ENCODE assay signal across 12 mouse cellular contexts in the genomic region with DNA sequence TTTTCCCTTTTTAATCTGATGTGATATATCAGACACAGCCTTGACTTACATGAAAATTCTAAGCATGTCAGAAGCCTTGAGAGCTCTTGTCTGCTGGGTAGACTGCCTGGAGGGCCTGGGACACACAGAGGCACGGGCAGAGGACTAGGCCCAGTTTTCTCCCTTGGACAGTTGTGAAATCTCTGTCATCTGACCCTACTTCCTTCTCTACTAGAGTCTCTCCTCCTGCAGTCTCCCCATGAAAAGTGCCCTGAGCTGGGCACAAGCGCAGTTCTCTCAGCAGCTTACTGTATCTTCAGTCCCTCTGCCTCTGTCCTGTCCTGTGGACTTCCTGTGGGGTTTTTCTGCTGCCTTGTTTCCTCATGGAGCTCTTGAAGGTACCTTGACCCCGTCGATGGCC. TPM values are rescaled to one million over a fixed set of nuclear protein-coding genes. Genes with fewer than 3 reads are reported as not detected.
DNase-seq lines count a peak whose midpoint lies in the region; ATAC-seq and TF ChIP-seq lines count a peak whose summit lies in the region.
"Had no signal": no experiment of that assay in that cellular context is flagged by ENCODE, and none has a peak within 500 bp of the region (broad histone marks: within the 10 kb centered on the region; RNA-seq: fewer than 3 reads in every experiment).

No protein-coding gene starts in this region.

- no peaks in the 10 kb centered on the region for H3K9me3 ChIP-seq in hindbrain, embryonic 14.5 days (ENCODE audit: control insufficient read depth, low read length)
- no peaks in the 10 kb centered on the region for H3K9me3 ChIP-seq in intestine, embryonic 15.5 days
- H3K9me3 ChIP-seq: embryonic facial prominence, embryonic 13.5 days had no signal

- no peaks in the 10 kb centered on the region for H3K27me3 ChIP-seq in hindbrain, embryonic 14.5 days (ENCODE audit: control insufficient read depth, insufficient read depth, low read length)
- H3K27me3 ChIP-seq in intestine, embryonic 15.5 days (replicated peaks): no peaks in the 10 kb centered on the region
- H3K27me3 ChIP-seq: embryonic facial prominence, embryonic 13.5 days had no signal

- H3K4me2 ChIP-seq in hindbrain, embryonic 14.5 days (replicated peaks): no peak overlapping the region
- H3K4me2 ChIP-seq in intestine, embryonic 15.5 days (replicated peaks): no peak overlapping the region
- H3K4me2 ChIP-seq: embryonic facial prominence, embryonic 13.5 days had no signal

- ATAC-seq in hindbrain, embryonic 14.5 days (ENCODE audit: low FRiP score): no peak
- ATAC-seq in neutrophil, adult 5-6 weeks (ENCODE audit: extremely low read depth, insufficient number of reproducible peaks, low FRiP score, poor library complexity, severe bottlenecking): peak; percentile 43; the same call in 1 of the 2 replicates
- ATAC-seq in intestine, embryonic 15.5 days: no peak
- ATAC-seq: midbrain, embryonic 16.5 days had no signal

- peaks cover 97% of the 10 kb centered on the region for H3K36me3 ChIP-seq in hindbrain, embryonic 14.5 days (replicated peaks; ENCODE audit: control insufficient read depth, insufficient read depth)
- peaks cover 8% of the 10 kb centered on the region for H3K36me3 ChIP-seq in intestine, embryonic 15.5 days

- WGBS in hindbrain, embryonic 14.5 days: 89% methylated on average over 4 of the region's 4 CpGs
- WGBS in intestine, embryonic 15.5 days: 83% methylated on average over 4 of the region's 4 CpGs

- H3K4me1 ChIP-seq in bone marrow macrophage, adult 2 months (ENCODE audit: control insufficient read depth, insufficient read depth, low read length): peaks cover 62% of the 10 kb centered on the region
- no peaks in the 10 kb centered on the region for H3K4me1 ChIP-seq in hindbrain, embryonic 14.5 days (replicated peaks; ENCODE audit: control insufficient read depth, insufficient read depth, low read length)
- no peaks in the 10 kb centered on the region for H3K4me1 ChIP-seq in intestine, embryonic 15.5 days (replicated peaks)

- H3K9ac ChIP-seq in hindbrain, embryonic 14.5 days: no peak overlapping the region
- H3K9ac ChIP-seq in intestine, embryonic 15.5 days: no peak overlapping the region
- H3K9ac ChIP-seq: embryonic facial prominence, embryonic 13.5 days had no signal

- TF ChIP-seq POLR2A in bone marrow macrophage, adult 2 months (IDR thresholded peaks at IDR 0.05; ENCODE audit: borderline replicate concordance, low read depth, low read length): peak; percentile 57; the same call in 1 of the 2 replicates

- DNase-seq in layer of hippocampus, adult 11-12 months (ENCODE audit: low spot score): peak; percentile 33
- no peak for DNase-seq in layer of hippocampus, postnatal 14 days (ENCODE audit: low spot score in 2 of 2)
- no peak for DNase-seq in hindbrain, embryonic 14.5 days (ENCODE audit: low spot score)
- no peak for DNase-seq in left cerebral cortex, adult 8-10 months (ENCODE audit: low spot score in 2 of 2)
- DNase-seq: cerebellum, adult 9-11 months; kidney, postnatal 14 days; lung, adult 18-20 months had no signal

- H3K27ac ChIP-seq in bone marrow macrophage, adult 2 months (ENCODE audit: insufficient read depth, low read depth, low read length): peak overlapping the region; percentile 97
- 0 out of 2 replicates have a peak overlapping the region, but pooled peaks have one; percentile 20 for H3K27ac ChIP-seq in hindbrain, embryonic 14.5 days
- H3K27ac ChIP-seq in intestine, embryonic 15.5 days: no peak overlapping the region
- H3K27ac ChIP-seq: embryonic facial prominence, embryonic 13.5 days had no signal

- no peak for TF ChIP-seq CTCF in bone marrow macrophage, adult 2 months (IDR thresholded peaks at IDR 0.05; ENCODE audit: low read depth, low read length)

- peak overlapping the region; percentile 18 for H3K4me3 ChIP-seq in bone marrow macrophage, adult 2 months (ENCODE audit: insufficient read depth, low read length)
- no peak overlapping the region for H3K4me3 ChIP-seq in hindbrain, embryonic 14.5 days (replicated peaks; ENCODE audit: low read length)
- no peak overlapping the region for H3K4me3 ChIP-seq in intestine, embryonic 15.5 days (replicated peaks)
- H3K4me3 ChIP-seq: embryonic facial prominence, embryonic 13.5 days had no signal

RNA-seq across cellular contexts. Expression of gene Arf2, which starts 12.8 kb away (rescaled TPM):
- total RNA-seq in layer of hippocampus, postnatal 14 days (2021): 10 to 100 TPM; 55.8 to 56.2 TPM
- polyA plus RNA-seq in bone marrow macrophage, adult 2 months (2012; ENCODE audit: insufficient read depth, insufficient read length, missing spikeins): 45.7 and 46.4 TPM in 2 replicates
- 196 and 207 TPM in 2 replicates for polyA plus RNA-seq in hindbrain, embryonic 14.5 days (2014; fragmentation: Nextera tagmentation; extraction: Ambion mirVana)
- 39.2 and 40.8 TPM in 2 replicates for total RNA-seq in neutrophil, adult 5-6 weeks (2017)
- 43.6 and 48.2 TPM in 2 replicates for polyA plus RNA-seq in intestine, embryonic 15.5 days (2015; fragmentation: Nextera tagmentation; extraction: Ambion mirVana)
- total RNA-seq in left cerebral cortex, adult 8-10 months (2022): 10 to 100 TPM; 49.7 to 55.3 (median 54.3) TPM

RNA-seq across cellular contexts. Expression of gene Nsf, which starts 25.5 kb away (rescaled TPM):
- total RNA-seq in layer of hippocampus, postnatal 14 days (2021): 1,000 to 10,000 TPM in 1 of 2 experiments, 100 to 1,000 TPM in 1; 994 to 1,064 TPM
- 64.8 and 69.5 TPM in 2 replicates for polyA plus RNA-seq in bone marrow macrophage, adult 2 months (2012; ENCODE audit: insufficient read depth, insufficient read length, missing spikeins)
- 178 and 206 TPM in 2 replicates for polyA plus RNA-seq in hindbrain, embryonic 14.5 days (2014; fragmentation: Nextera tagmentation; extraction: Ambion mirVana)
- total RNA-seq in neutrophil, adult 5-6 weeks (2017): 89.7 and 114 TPM in 2 replicates
- polyA plus RNA-seq in intestine, embryonic 15.5 days (2015; fragmentation: Nextera tagmentation; extraction: Ambion mirVana): 47.9 and 50.0 TPM in 2 replicates
- total RNA-seq in left cerebral cortex, adult 8-10 months (2022): 100 to 1,000 TPM; 917 to 958 (median 948) TPM
